Mouse (Mus musculus): Measurements from ENCODE around the gene Epn2. TPM values are rescaled to one million over a fixed set of nuclear protein-coding genes. Genes with fewer than 3 reads are reported as not detected.

Gene Epn2
- total RNA-seq, 2 experiments from 2014 or later, result 36.5 to 37.4 TPM

GRCm38 (mm10) chr11:61494129-61494997, 85.1 kb downstream of the Epn2 start, which contains the start of gene Mapk7:
Gene Mapk7, minus strand, starts transcription at chr11:61494406.
- intact Hi-C loops (cut with DNase I), result no loop called here

DNA sequence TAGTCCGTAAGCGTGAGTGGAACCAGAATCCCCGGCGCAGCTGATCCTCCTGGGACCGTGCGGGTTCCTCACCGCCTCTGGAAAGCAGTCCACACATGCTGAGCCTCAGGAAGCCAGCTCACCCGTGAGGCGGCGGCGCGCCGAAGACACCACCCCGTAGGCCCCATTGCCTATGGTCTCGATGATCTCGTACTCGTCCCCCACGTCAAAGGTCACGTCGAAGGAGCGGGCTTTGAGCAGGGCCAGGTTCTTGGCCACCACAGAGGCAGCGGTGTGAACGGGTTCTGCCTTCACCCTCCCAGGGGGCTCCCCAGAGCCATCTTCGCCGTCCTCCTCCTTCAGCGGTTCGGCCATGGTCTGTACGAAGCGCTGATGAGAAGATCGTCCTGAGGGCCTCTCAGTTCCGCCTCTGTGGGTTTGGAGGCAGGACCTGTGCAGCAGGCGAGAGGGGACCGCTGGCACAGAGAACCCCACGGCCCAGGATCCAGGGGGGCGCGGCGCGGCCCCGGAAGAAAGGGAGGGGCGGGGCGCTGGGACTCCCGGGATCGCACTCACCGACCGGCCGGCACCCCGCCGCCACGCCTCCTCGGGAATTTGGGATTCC, 85.9 kb downstream of the Epn2 start:
- DNase-seq, result no peak
- intact Hi-C loops (cut with DNase I), result no loop called here

More at GRCm38 (mm10) chr11:61494129-61494997, 85.1 kb downstream of the Epn2 start, which contains the start of gene Mapk7:
- DNase-seq, result peak; percentile 98 to 99

DNA sequence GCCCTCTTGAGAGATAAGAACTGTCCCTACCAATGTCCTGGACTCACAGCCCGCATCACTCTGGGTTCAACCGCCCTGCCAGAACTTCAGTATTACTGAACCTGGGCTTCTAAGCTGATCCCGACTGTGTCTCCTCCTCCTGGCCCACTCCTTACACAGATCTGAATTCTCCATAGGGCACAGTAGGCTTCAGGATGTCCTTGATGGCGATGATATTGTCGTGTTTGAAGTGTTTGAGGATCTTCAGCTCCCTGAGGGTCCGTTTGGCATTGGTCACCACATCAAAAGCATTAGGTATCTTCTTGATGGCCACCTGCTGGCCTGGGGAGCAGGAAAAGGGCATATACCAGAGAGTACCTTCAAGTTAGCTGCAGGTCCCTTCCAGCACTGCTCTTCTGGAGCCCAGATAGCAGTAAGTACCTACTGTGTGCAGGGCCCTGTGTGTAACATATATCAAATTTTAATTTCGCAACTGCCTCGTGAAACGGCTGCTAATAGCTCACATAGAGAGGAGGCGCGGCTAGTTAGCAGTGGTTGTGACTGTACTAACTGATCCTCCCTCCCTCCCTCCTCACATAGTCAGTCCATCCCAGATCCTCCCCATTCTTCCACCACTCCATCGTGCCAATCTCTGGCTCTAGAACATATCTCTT, 86.6 kb downstream of the Epn2 start:
- DNase-seq, result no peak
- intact Hi-C loops (cut with DNase I), result no loop called here

- intact Hi-C loops (cut with DNase I), result no loop called here
- no peak for DNase-seq
Observed at GRCm38 (mm10) chr11:61490944-61491520, 88.5 kb downstream of the Epn2 start.

DNA sequence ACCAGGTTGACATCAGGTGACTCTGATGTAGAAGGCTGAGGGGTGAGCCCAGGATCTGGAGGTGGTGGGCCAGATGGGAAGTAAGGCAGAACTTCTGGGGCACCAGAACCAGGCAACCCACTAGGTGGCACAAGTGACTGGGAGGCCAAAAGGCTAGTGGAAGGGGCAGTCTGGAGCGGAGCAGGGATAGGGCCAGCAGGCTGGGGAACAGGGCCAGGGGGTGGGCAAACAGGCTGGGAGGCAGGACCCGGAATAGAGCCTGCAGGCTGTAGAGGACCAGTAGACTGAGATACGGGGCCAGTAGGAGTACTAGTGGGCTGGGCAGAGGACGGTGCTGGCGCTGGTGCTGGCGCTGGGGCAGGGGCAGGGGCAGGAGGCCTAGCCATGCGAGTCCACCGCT, 89.6 kb downstream of the Epn2 start:
- DNase-seq, result no peak
- intact Hi-C loops (cut with DNase I), result no loop called here

DNA sequence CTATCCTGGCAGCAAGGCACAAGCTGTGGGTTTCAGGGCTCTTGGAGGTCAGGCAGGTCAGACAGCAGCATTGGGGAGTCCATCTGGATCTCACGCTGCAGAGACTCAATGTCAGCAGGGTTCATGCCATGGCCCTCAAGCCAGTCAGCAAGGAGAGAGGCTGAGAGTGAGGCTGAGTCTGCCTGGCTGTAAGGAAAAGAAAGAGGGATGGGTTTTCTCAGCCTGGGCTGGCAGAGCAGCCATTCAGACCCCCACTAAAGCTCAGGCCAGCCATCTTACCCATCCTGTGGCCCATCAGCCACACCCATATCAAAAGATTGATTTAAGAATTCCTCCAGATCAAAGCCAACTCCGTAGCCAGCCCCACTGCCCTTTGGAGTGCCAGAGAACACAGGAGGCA, 90.4 kb downstream of the Epn2 start:
- DNase-seq, result no peak
- intact Hi-C loops (cut with DNase I), result no loop called here

- no peak for DNase-seq
- intact Hi-C loops (cut with DNase I), result no loop called here
Observed at GRCm38 (mm10) chr11:61487936-61488335, 91.6 kb downstream of the Epn2 start.

GRCm38 (mm10) chr11:61487401-61487800, 92.1 kb downstream of the Epn2 start:
- intact Hi-C loops (cut with DNase I), result no loop called here
- DNase-seq, result peak; percentile 78 to 80

DNA sequence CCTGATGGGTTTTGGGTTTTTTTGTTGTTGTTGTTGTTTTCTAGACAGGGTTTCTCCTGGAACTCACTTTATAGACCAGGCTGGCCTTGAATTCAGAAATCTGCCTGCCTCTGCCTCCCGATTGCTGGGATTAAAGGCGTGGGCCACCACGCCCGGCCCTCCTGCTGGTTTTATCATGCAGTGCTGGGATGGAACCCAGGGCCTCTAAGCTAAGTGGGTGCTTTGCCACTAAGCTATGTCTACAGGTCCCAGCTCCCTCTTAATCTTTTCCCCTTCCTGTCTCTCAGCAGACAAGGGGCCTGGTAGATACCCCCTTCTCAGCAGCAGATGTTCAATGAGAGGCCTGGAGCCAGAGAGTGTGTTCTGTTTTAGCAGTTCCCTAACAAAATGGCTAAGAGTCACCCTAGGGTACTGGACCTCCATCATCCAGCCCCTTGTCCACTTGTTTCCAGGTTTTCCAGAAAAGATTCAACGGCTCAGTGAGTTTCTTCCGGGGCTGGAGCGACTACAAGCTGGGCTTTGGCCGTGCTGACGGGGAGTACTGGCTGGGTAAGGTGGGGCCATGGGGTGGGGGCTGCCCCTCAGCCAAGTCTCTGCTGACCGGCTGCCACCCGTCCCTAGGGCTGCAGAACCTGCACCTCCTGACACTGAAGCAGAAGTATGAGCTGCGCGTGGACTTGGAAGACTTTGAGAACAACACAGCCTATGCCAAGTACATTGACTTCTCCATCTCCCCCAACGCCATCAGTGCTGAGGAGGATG, 92.8 kb downstream of the Epn2 start:
- intact Hi-C loops (cut with DNase I), result no loop called here
- DNase-seq, result no peak

GRCm38 (mm10) chr11:61485541-61486457, 93.7 kb downstream of the Epn2 start:
- intact Hi-C loops (cut with DNase I), result no loop called here

GRCm38 (mm10) chr11:61484613-61485540, 94.6 kb downstream of the Epn2 start, which contains the start of gene Mfap4:
Gene Mfap4, plus strand, starts transcription at chr11:61485431.
- intact Hi-C loops (cut with DNase I), result no loop called here
- peak; percentile 72 to 78 for DNase-seq

More at GRCm38 (mm10) chr11:61485541-61486457, 93.7 kb downstream of the Epn2 start:
- no peak for DNase-seq

DNA sequence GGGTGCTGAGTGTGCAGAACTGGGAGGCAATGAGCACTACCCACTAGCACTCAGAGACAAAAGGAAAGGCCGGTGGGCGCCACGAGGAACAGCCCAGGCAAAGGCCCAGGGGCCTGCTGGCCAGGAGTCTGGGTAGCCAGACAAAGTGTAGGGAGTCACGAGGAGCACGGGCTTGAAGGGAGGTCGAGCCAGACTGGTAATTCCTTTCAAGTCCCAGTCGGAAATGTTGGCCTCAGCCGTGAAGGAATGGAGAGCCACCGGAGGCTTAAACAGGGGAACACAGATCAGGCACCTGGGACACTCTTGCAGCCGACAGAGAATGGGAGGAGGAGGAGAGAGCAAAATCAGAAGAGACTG, 95.3 kb downstream of the Epn2 start:
- no peak for DNase-seq
- intact Hi-C loops (cut with DNase I), result no loop called here

DNA sequence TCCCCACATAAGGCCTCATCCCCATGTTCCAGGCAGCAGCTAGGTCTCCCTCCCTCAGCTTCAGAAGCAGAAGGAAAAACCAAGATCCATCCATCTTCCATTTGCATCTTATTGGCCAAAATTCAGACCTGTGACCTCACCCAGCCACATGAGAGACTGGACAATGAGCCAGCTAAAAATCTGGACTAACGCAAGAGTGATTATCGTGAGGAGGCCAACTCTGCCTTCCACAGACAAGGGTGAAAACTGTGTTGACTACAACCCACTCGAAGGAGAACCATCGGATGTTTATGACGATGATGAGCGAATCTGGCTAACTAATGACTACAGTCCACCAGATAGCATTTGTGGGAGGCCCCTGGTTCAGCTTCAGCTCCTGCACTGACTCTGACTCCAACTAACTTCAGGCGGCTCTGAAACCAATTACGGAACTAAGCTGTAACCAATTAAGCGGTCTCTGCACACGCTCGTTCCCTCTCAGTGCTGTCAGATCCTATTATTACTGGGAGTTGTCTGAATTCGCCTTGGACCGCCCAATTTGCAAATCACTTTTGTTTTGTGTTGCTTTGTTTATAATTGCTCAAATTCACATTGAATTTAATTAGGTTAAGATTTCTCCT, 96.2 kb downstream of the Epn2 start:
- DNase-seq, result peak in 1 of 2 experiments; percentile 45
- intact Hi-C loops (cut with DNase I), result no loop called here

DNA sequence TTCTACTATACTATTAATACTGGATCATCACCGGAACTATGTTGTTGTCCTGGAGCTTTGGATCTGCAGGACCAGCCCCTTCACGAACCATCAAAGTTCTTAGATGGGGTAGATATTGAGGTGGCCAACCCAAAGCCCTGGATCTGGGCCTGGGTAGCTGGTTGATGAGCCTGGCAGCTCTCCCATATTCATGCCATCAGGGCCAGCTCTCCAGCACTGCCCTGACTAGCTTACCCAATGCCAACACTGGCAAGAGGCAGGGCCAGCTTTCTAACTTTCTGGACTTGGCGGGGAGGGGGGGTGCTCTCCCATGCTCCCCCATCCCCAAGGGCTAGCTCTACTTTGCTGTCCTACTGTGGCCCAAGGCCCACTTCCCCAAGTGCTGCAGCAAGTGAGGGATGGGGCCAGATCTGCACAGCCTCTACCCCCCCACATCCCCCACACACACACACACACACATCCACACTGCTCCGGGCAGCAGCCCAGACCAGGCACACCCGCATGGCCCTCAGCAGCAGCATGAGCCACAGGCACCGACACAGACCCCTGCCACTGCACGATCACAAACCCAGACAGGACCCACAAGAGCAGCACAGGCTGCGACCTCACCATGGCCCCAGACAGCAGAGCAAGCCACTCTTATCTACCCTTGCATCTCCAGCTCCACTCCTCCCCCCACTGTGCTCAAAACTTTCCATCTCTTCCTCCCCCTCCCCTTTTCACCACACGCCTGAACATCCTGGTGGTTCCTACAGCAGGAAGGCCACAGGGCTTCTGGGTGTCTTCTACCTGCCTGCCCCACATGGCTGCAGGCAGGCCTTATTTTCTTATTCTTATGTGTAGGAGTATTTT, 98.0 kb downstream of the Epn2 start:
- DNase-seq, result no peak
- intact Hi-C loops (cut with DNase I), result no loop called here

DNA sequence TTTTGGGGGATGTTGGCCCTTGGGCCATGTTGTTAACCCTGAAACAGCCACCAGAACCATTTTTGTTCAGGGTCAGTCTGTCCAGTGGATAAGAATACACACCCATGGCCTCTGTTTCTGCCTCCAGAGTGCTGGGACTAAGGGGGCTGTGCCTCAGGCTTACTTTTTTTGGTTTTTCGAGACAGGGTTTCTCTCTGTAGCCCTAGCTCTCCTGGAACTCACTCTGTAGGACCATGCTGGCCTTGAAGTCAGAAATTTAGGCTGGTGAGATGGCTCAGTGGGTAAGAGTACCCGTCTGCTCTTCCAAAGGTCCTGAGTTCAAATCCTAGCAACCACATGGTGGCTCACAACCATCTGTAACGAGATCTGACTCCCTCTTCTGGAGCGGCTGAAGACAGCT, 100.7 kb downstream of the Epn2 start:
- intact Hi-C loops (cut with DNase I), result no loop called here
- no peak for DNase-seq

GRCm38 (mm10) chr11:61477566-61478508, 101.7 kb downstream of the Epn2 start:
- no peak for DNase-seq
- intact Hi-C loops (cut with DNase I), result no loop called here
